Mouse (Mus musculus): ENCODE measurements around the gene Pip4k2a.

DNA sequence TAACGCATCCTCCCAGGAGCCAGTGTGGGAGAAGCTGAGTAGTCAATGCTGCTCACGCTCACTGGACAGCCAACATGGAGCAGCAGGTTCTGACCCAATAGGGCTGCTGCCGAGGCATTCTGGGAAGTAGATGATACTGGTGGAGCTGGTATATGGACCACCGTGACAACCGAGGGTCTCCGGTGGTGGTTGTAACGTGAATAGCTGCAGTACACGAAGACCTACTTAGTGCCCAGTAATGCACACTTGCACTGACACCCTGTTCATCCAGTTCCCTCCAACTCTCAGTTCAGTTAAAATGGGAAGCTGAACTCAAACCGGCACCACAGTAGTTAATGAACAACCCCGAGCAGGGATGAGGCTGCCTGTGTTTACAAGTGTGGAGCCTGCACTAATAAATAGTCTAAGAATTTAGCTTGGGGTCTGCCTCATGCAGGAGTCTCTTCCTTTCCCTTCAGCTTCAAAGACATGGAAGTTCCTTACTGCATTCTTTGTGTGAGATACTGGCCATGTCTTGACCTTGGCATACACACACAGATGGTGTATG lies 105.9 kb downstream of the Pip4k2a start:
- no peak for TF ChIP-seq GATA1 (IDR thresholded peaks at IDR 0.05; ENCODE audit: borderline replicate concordance, low read length)
- no peak for TF ChIP-seq FLI1 (IDR thresholded peaks at IDR 0.05; ENCODE audit: low read length)

Data from megakaryocyte, embryonic 14.5 days (primary cell).